Mouse (Mus musculus) ovary, adult 18-20 months (tissue): ENCODE measurements around the gene Cipc.

Experiments used
- DNase-seq: peaks from one replicate; pipeline ENCODE4 v3.0.0; 2022; ENCODE audit warnings: low spot score, mixed read lengths

The Cipc gene

GRCm38 (mm10) chr12:86960791-86961335 is 14.0 kb downstream of the Cipc start:
- no peak for DNase-seq

GRCm38 (mm10) chr12:86961589-86962344 is 14.9 kb downstream of the Cipc start:
- no peak for DNase-seq

GRCm38 (mm10) chr12:86964278-86965057 is 17.6 kb downstream of the Cipc start:
- DNase-seq, result no peak

- DNase-seq, result no peak
Measured at GRCm38 (mm10) chr12:86965237-86965799, 18.5 kb downstream of the Cipc start.

GRCm38 (mm10) chr12:86968468-86969219 is 21.8 kb downstream of the Cipc start:
- DNase-seq, result no peak

- DNase-seq, result no peak
Measured at GRCm38 (mm10) chr12:86969220-86969601, 22.4 kb downstream of the Cipc start.

- DNase-seq, result no peak
Measured at GRCm38 (mm10) chr12:86971089-86971488, 24.2 kb downstream of the Cipc start.

- DNase-seq, result peak; percentile 72
Measured at GRCm38 (mm10) chr12:86973216-86973615, 26.4 kb downstream of the Cipc start.

GRCm38 (mm10) chr12:86973706-86974105 is 26.9 kb downstream of the Cipc start:
- no peak for DNase-seq

GRCm38 (mm10) chr12:86974387-86975288 is 27.8 kb downstream of the Cipc start:
- peak; percentile 34 for DNase-seq

- DNase-seq, result no peak
Measured at GRCm38 (mm10) chr12:86975761-86976160, 28.9 kb downstream of the Cipc start.

- DNase-seq, result no peak
Measured at GRCm38 (mm10) chr12:86976511-86977168, 29.8 kb downstream of the Cipc start.

- peak; percentile 31 for DNase-seq
Measured at GRCm38 (mm10) chr12:86977833-86978232, 31.0 kb downstream of the Cipc start.

GRCm38 (mm10) chr12:86981180-86981579 is 34.3 kb downstream of the Cipc start:
- DNase-seq, result no peak

GRCm38 (mm10) chr12:86983470-86984193 is 36.8 kb downstream of the Cipc start:
- peak; percentile 30 for DNase-seq

- DNase-seq, result no peak
Measured at GRCm38 (mm10) chr12:86984194-86984555, 37.3 kb downstream of the Cipc start.

GRCm38 (mm10) chr12:86986562-86986961 is 39.7 kb downstream of the Cipc start:
- DNase-seq, result no peak

- DNase-seq, result no peak
Measured at GRCm38 (mm10) chr12:86988227-86988626, 41.4 kb downstream of the Cipc start.

GRCm38 (mm10) chr12:86989378-86989777 is 42.5 kb downstream of the Cipc start:
- no peak for DNase-seq
